Mouse (Mus musculus) CH12.LX (cell line): ENCODE data around the gene Apobec4.

ENCODE experiments used
- CTCF ChIP-seq, 2 experiments: IDR thresholded peaks in 1 of 2; conservative IDR thresholded peaks in 1 of 2; 2 replicates each; pipeline ENCODE4 v1.5.1; 2011 to 2012; ENCODE audit warnings: low read depth in 2 of 2, low read length in 2 of 2, improper control_type of control experiment in 1 of 2, inconsistent platforms in 1 of 2, mild to moderate bottlenecking in 1 of 2, moderate library complexity in 1 of 2
- EP300 ChIP-seq: IDR thresholded peaks from 2 replicates; pipeline ENCODE4 v1.6.1; 2011; ENCODE audit warnings: low read length, improper control_type of control experiment
- ETS1 ChIP-seq: conservative IDR thresholded peaks from 2 replicates; pipeline ENCODE4 v1.6.1; 2012; ENCODE audit warnings: low read depth, mild to moderate bottlenecking, inconsistent platforms, low read length, improper control_type of control experiment, moderate library complexity
- MAFK ChIP-seq: IDR thresholded peaks from 2 replicates; pipeline ENCODE4 v1.6.1; 2011; ENCODE audit warnings: low read length, improper control_type of control experiment; ENCODE audit not compliant: insufficient replicate concordance
- POLR2A ChIP-seq: IDR thresholded peaks from 2 replicates; pipeline ENCODE4 v1.6.1; 2011; ENCODE audit warnings: low read depth, mild to moderate bottlenecking, improper control_type of control experiment, low read length
- SMC3 ChIP-seq: IDR thresholded peaks from 2 replicates; pipeline ENCODE4 v1.6.1; 2011; ENCODE audit warnings: low read depth, low read length, improper control_type of control experiment
- USF2 ChIP-seq: conservative IDR thresholded peaks from 2 replicates; pipeline ENCODE4 v1.6.1; 2011; ENCODE audit warnings: low read depth, low read length, improper control_type of control experiment
- ZNF384 ChIP-seq: IDR thresholded peaks from 2 replicates; pipeline ENCODE4 v1.6.1; 2012; ENCODE audit warnings: low read depth, low read length, improper control_type of control experiment, inconsistent platforms

GRCm38 (mm10) chr1:152718200-152718599 lies 32.2 kb upstream of the Apobec4 start:
- TF ChIP-seq EP300 (no peak), CTCF (conservative IDR thresholded peaks at IDR 0.05 in 1 of 2, IDR thresholded peaks at IDR 0.05 in 1 of 2; ENCODE audit: low read depth in 2 of 2, low read length in 2 of 2) (no peak), POLR2A (no peak), SMC3 (no peak), USF2 (no peak), MAFK (no peak), ETS1 (no peak), ZNF384 (no peak)
